Mouse (Mus musculus) intestine, embryonic 16.5 days (tissue): ENCODE results near the gene D17Wsu92e. TPM values are rescaled to one million over a fixed set of nuclear protein-coding genes. Genes with fewer than 3 reads are reported as not detected.
A peak's percentile ranks its signal among the peaks of the same experiment; 100 is the strongest.

Source experiments
- ATAC-seq: fragments of 200-750 bp; cut with Nextera tagmentation; 2 replicates; pipeline ENCODE4 v1.8.0; 2017; ENCODE audit warnings: moderate TSS enrichment, moderate library complexity
- H3K27ac ChIP-seq: fragments of 300-500 bp; sonication (generic); 2 replicates; pipeline ENCODE4 v1.5.1; 2014; ENCODE audit warnings: mild to moderate bottlenecking, low read length
- H3K27me3 ChIP-seq: fragments of 300-500 bp; sonication (generic); replicated peaks from 2 replicates; pipeline ENCODE4 v1.6.1; 2014; ENCODE audit warnings: low read length, control low read depth, mixed read lengths; ENCODE audit not compliant: control insufficient read depth, insufficient read depth
- H3K36me3 ChIP-seq: fragments of 300-500 bp; sonication (generic); 2 replicates; pipeline ENCODE4 v1.6.1; 2014; ENCODE audit warnings: low read length, control low read depth; ENCODE audit not compliant: control insufficient read depth, insufficient read depth
- H3K4me1 ChIP-seq: fragments of 300-500 bp; sonication (generic); 2 replicates; pipeline ENCODE4 v1.6.1; 2014; ENCODE audit warnings: low read length, control low read depth, mixed read lengths; ENCODE audit not compliant: control insufficient read depth, insufficient read depth
- H3K4me2 ChIP-seq: fragments of 300-500 bp; sonication (generic); 2 replicates; pipeline ENCODE4 v1.6.1; 2014; ENCODE audit warnings: low read depth, low read length, control low read depth
- H3K4me3 ChIP-seq: fragments of 300-500 bp; sonication (generic); 2 replicates; pipeline ENCODE4 v1.5.1; 2014; ENCODE audit warnings: mild to moderate bottlenecking, low read length
- H3K9ac ChIP-seq: fragments of 300-500 bp; sonication (generic); 2 replicates; pipeline ENCODE4 v1.6.1; 2014; ENCODE audit warnings: low read depth, low read length
- H3K9me3 ChIP-seq: fragments of 300-500 bp; sonication (generic); 2 replicates; pipeline ENCODE4 v1.6.1; 2016; ENCODE audit warnings: low read length, control low read depth; ENCODE audit not compliant: control insufficient read depth
- WGBS: fragments of 180-500 bp; shearing (Covaris S2); extraction: QIAGEN DNeasy Blood & Tissue Kit; methylation state at CpG from one replicate; pipeline ENCODE4 v1.1.7; 2014; 5-methylcytosine and 5-hydroxymethylcytosine counted together
- polyA plus RNA-seq: library from polyadenylated mRNA; unstranded; fragments of >200 nt; fragmentation: Nextera tagmentation; extraction: Ambion mirVana; gene quantifications from 2 replicates; pipeline ENCODE4 v1.2.1, GENCODE M21; 2015

The D17Wsu92e gene
- polyA plus RNA-seq, 1 experiment from 2014 or later: 14.7 TPM

- Histone ChIP-seq H3K9ac (no peak overlapping the region), H3K27me3 (no peaks in the 10 kb centered on the region)
- 78% methylated on average over 9 of the region's 9 CpGs for WGBS
Observed at GRCm38 (mm10) chr17:27823142-27823905, 2.9 kb upstream of the D17Wsu92e start.

GRCm38 (mm10) chr17:27821407-27822338 is 1.2 kb upstream of the D17Wsu92e start:
- H3K9me3 ChIP-seq: no peaks in the 10 kb centered on the region
- WGBS: 43% methylated on average over 9 of the region's 9 CpGs
- no peak for ATAC-seq
- peak overlapping the region; percentile 92 for H3K27ac ChIP-seq
- peak overlapping the region; percentile 85 for H3K4me3 ChIP-seq
- H3K36me3 ChIP-seq: no peaks in the 10 kb centered on the region
- H3K4me1 ChIP-seq: peaks cover 39% of the 10 kb centered on the region
- H3K9ac ChIP-seq: peak overlapping the region; percentile 79
- peak overlapping the region; percentile 67; the same call in 1 of the 2 replicates for H3K4me2 ChIP-seq
- no peaks in the 10 kb centered on the region for H3K27me3 ChIP-seq

More at GRCm38 (mm10) chr17:27823142-27823905, 2.9 kb upstream of the D17Wsu92e start:
- no peaks in the 10 kb centered on the region for H3K36me3 ChIP-seq
- no peak for ATAC-seq
- H3K9me3 ChIP-seq: no peaks in the 10 kb centered on the region
- peaks cover 31% of the 10 kb centered on the region for H3K4me1 ChIP-seq
- no peak overlapping the region for H3K4me2 ChIP-seq
- no peak overlapping the region for H3K4me3 ChIP-seq
- H3K27ac ChIP-seq: no peak overlapping the region

GRCm38 (mm10) chr17:27819971-27820567 is 379 bp downstream of the D17Wsu92e start:
- Histone ChIP-seq H3K4me1 (peaks cover 27% of the 10 kb centered on the region), H3K9ac (peak overlapping the region; percentile 91), H3K4me2 (peak overlapping the region; percentile 86), H3K27ac (peak overlapping the region; percentile 92), H3K4me3 (peak overlapping the region; percentile 85), H3K9me3 (no peaks in the 10 kb centered on the region), H3K36me3 (no peaks in the 10 kb centered on the region), H3K27me3 (no peaks in the 10 kb centered on the region)
- under 1% methylated on average over 47 of the region's 62 CpGs for WGBS
- ATAC-seq: peak; percentile 82

GRCm38 (mm10) chr17:27819521-27819970 is 902 bp downstream of the D17Wsu92e start:
- Histone ChIP-seq H3K4me1 (peaks cover 27% of the 10 kb centered on the region), H3K9ac (peak overlapping the region; percentile 91), H3K4me2 (peak overlapping the region; percentile 86), H3K27me3 (no peaks in the 10 kb centered on the region), H3K4me3 (peak overlapping the region; percentile 85), H3K9me3 (no peaks in the 10 kb centered on the region), H3K27ac (peak overlapping the region; percentile 92), H3K36me3 (no peaks in the 10 kb centered on the region)
- under 1% methylated on average over 20 of the region's 20 CpGs for WGBS
- ATAC-seq: no peak

GRCm38 (mm10) chr17:27819011-27819410 is 1.4 kb downstream of the D17Wsu92e start:
- WGBS: 10% methylated on average over 7 of the region's 7 CpGs
- Histone ChIP-seq H3K27me3 (no peaks in the 10 kb centered on the region), H3K9ac (peak overlapping the region; percentile 91), H3K4me1 (peaks cover 27% of the 10 kb centered on the region), H3K4me2 (peak overlapping the region; percentile 86), H3K4me3 (peak overlapping the region; percentile 85), H3K36me3 (no peaks in the 10 kb centered on the region), H3K27ac (peak overlapping the region; percentile 92), H3K9me3 (no peaks in the 10 kb centered on the region)
- no peak for ATAC-seq

GRCm38 (mm10) chr17:27814606-27815005 is 5.8 kb downstream of the D17Wsu92e start:
- Histone ChIP-seq H3K9me3 (no peaks in the 10 kb centered on the region), H3K27me3 (no peaks in the 10 kb centered on the region)

GRCm38 (mm10) chr17:27811980-27812379 is 8.5 kb downstream of the D17Wsu92e start:
- WGBS: 56% methylated on average over 3 of the region's 3 CpGs
- Histone ChIP-seq H3K9ac (no peak overlapping the region), H3K27me3 (no peaks in the 10 kb centered on the region), H3K4me3 (no peak overlapping the region), H3K27ac (peak overlapping the region; percentile 43), H3K36me3 (no peaks in the 10 kb centered on the region), H3K4me1 (peaks cover 27% of the 10 kb centered on the region), H3K4me2 (no peak overlapping the region), H3K9me3 (no peaks in the 10 kb centered on the region)
- ATAC-seq: 0 out of 2 replicates have a peak, but pooled peaks have one; percentile 9

More at GRCm38 (mm10) chr17:27814606-27815005, 5.8 kb downstream of the D17Wsu92e start:
- peaks cover 36% of the 10 kb centered on the region for H3K4me1 ChIP-seq
- H3K4me3 ChIP-seq: no peak overlapping the region
- no peak overlapping the region for H3K9ac ChIP-seq
- no peak overlapping the region for H3K4me2 ChIP-seq
- no peak for ATAC-seq
- no peaks in the 10 kb centered on the region for H3K36me3 ChIP-seq
- no peak overlapping the region for H3K27ac ChIP-seq

GRCm38 (mm10) chr17:27810569-27811331 is 9.7 kb downstream of the D17Wsu92e start:
- Histone ChIP-seq H3K4me3 (no peak overlapping the region), H3K9ac (no peak overlapping the region), H3K9me3 (no peaks in the 10 kb centered on the region), H3K27me3 (no peaks in the 10 kb centered on the region), H3K4me2 (peak overlapping the region; percentile 21; the same call in 1 of the 2 replicates), H3K4me1 (peaks cover 27% of the 10 kb centered on the region), H3K36me3 (no peaks in the 10 kb centered on the region), H3K27ac (peak overlapping the region; percentile 55)
- peak; percentile 68 for ATAC-seq
- 62% methylated on average over 16 of the region's 16 CpGs for WGBS
